ENCODE assay signal across 11 mouse cellular contexts in the genomic region with DNA sequence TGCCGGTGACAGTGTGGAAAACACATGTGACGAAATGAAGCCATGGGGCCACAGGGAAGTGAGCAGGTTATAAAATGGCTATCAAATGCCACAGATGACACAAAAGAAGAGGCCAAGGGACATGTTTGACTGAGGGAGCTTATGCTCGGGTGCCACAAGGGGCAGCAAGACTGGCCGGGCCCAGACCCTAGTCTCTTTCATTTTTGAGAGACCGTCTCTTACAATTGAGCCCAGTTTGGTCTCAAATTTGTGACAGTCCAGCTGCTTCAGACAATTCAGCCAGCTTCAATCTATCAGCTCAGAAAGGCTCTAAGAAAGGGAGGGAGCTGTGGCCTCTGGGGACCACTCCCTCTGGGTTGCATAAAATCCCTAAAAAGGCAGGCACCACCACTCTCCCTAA. TPM values are rescaled to one million over a fixed set of nuclear protein-coding genes. Genes with fewer than 3 reads are reported as not detected.
DNase-seq lines count a peak whose midpoint lies in the region; ATAC-seq and TF ChIP-seq lines count a peak whose summit lies in the region.
"Had no signal": no experiment of that assay in that cellular context is flagged by ENCODE, and none has a peak within 500 bp of the region (broad histone marks: within the 10 kb centered on the region; RNA-seq: fewer than 3 reads in every experiment).

No protein-coding gene starts in this region.

- WGBS in heart, embryonic 16.5 days: 79% methylated on average over 5 of the region's 5 CpGs
- WGBS in embryonic facial prominence, embryonic 10.5 days: 86% methylated on average over 5 of the region's 5 CpGs
- 39% methylated on average over 5 of the region's 5 CpGs for WGBS in forebrain, postnatal 0 days
- 75% methylated on average over 5 of the region's 5 CpGs for WGBS in liver, embryonic 15.5 days (ENCODE audit: insufficient replicate concordance)

- H3K4me2 ChIP-seq in heart, embryonic 16.5 days (ENCODE audit: low read depth, low read length): peak overlapping the region; percentile 40
- no peak overlapping the region for H3K4me2 ChIP-seq in forebrain, postnatal 0 days (ENCODE audit: low read depth)
- no peak overlapping the region for H3K4me2 ChIP-seq in liver, embryonic 15.5 days

- no peak for TF ChIP-seq CTCF in forebrain, postnatal 0 days (IDR thresholded peaks at IDR 0.05; ENCODE audit: low read depth)

- peak overlapping the region; percentile 59 for H3K9ac ChIP-seq in heart, embryonic 16.5 days (ENCODE audit: low read length)
- H3K9ac ChIP-seq in forebrain, postnatal 0 days: no peak overlapping the region
- H3K9ac ChIP-seq in liver, embryonic 15.5 days: no peak overlapping the region

- peaks cover 58% of the 10 kb centered on the region for H3K4me1 ChIP-seq in heart, embryonic 16.5 days (ENCODE audit: control insufficient read depth, insufficient read depth, low read length)
- peaks cover 82% of the 10 kb centered on the region for H3K4me1 ChIP-seq in embryonic facial prominence, embryonic 10.5 days
- H3K4me1 ChIP-seq in forebrain, postnatal 0 days (ENCODE audit: insufficient read depth): peaks cover 22% of the 10 kb centered on the region
- peaks cover 98% of the 10 kb centered on the region for H3K4me1 ChIP-seq in liver, embryonic 15.5 days (replicated peaks)

- ATAC-seq in heart, embryonic 16.5 days (replicated peaks; ENCODE audit: extremely low read depth, insufficient read depth, low FRiP score): no peak
- no peak for ATAC-seq in forebrain, postnatal 0 days
- ATAC-seq in liver, embryonic 15.5 days (ENCODE audit: insufficient read depth): no peak

- H3K27ac ChIP-seq in heart, embryonic 16.5 days (ENCODE audit: low read length): peak overlapping the region; percentile 95
- peak overlapping the region; percentile 14; the same call in 1 of the 2 replicates for H3K27ac ChIP-seq in embryonic facial prominence, embryonic 10.5 days (replicated peaks)
- peak overlapping the region; percentile 4; the same call in 1 of the 2 replicates for H3K27ac ChIP-seq in forebrain, postnatal 0 days (ENCODE audit: low read depth, low read length)
- peak overlapping the region; percentile 69 for H3K27ac ChIP-seq in liver, embryonic 15.5 days (replicated peaks)

- no peaks in the 10 kb centered on the region for H3K27me3 ChIP-seq in heart, embryonic 16.5 days (ENCODE audit: control insufficient read depth, insufficient read depth, low read length)
- H3K27me3 ChIP-seq in embryonic facial prominence, embryonic 10.5 days (replicated peaks; ENCODE audit: low read depth, poor library complexity, severe bottlenecking): no peaks in the 10 kb centered on the region
- no peaks in the 10 kb centered on the region for H3K27me3 ChIP-seq in forebrain, postnatal 0 days (ENCODE audit: insufficient read depth, low read length)
- no peaks in the 10 kb centered on the region for H3K27me3 ChIP-seq in liver, embryonic 15.5 days

- no peaks in the 10 kb centered on the region; the same call in 1 of the 2 replicates for H3K36me3 ChIP-seq in heart, embryonic 16.5 days (ENCODE audit: control insufficient read depth, insufficient read depth)
- peaks cover 55% of the 10 kb centered on the region for H3K36me3 ChIP-seq in embryonic facial prominence, embryonic 10.5 days (replicated peaks)
- H3K36me3 ChIP-seq in forebrain, postnatal 0 days (ENCODE audit: insufficient read depth): peaks cover 2% of the 10 kb centered on the region; the same call in 1 of the 2 replicates
- peaks cover 25% of the 10 kb centered on the region for H3K36me3 ChIP-seq in liver, embryonic 15.5 days (replicated peaks)

- no peaks in the 10 kb centered on the region for H3K9me3 ChIP-seq in heart, embryonic 16.5 days (replicated peaks; ENCODE audit: control insufficient read depth, low read length)
- no peaks in the 10 kb centered on the region for H3K9me3 ChIP-seq in embryonic facial prominence, embryonic 10.5 days
- no peaks in the 10 kb centered on the region for H3K9me3 ChIP-seq in forebrain, postnatal 0 days (ENCODE audit: low read length)
- no peaks in the 10 kb centered on the region for H3K9me3 ChIP-seq in liver, embryonic 15.5 days (replicated peaks)

- DNase-seq in heart, adult 9 months (ENCODE audit: low spot score in 2 of 2): no peak
- DNase-seq in embryonic facial prominence, embryonic 10.5 days (ENCODE audit: low spot score): no peak
- no peak for DNase-seq in forebrain, postnatal 0 days
- DNase-seq in yolk sac, embryonic 10.5 days (ENCODE audit: low spot score): no peak
- no peak for DNase-seq in adrenal gland, adult 18-20 months (ENCODE audit: low spot score in 2 of 2)
- no peak for DNase-seq in urinary bladder, postnatal 10 days (ENCODE audit: low spot score)
- DNase-seq: gastrocnemius, postnatal 14 days; layer of hippocampus, postnatal 36 days; thymus, adult 18-20 months had no signal

- no peak overlapping the region for H3K4me3 ChIP-seq in heart, embryonic 16.5 days (ENCODE audit: low read length)
- no peak overlapping the region for H3K4me3 ChIP-seq in embryonic facial prominence, embryonic 10.5 days
- no peak overlapping the region for H3K4me3 ChIP-seq in forebrain, postnatal 0 days (ENCODE audit: low read depth, low read length)
- H3K4me3 ChIP-seq in liver, embryonic 15.5 days (replicated peaks): no peak overlapping the region

RNA-seq across cellular contexts. Expression of a gene that starts 5.5 kb away (rescaled TPM):
- 58.7 and 61.4 TPM in 2 replicates for polyA plus RNA-seq in heart, embryonic 16.5 days (2015; fragmentation: Nextera tagmentation; extraction: Ambion mirVana)
- 43.8 and 47.6 TPM in 2 replicates for polyA plus RNA-seq in embryonic facial prominence, embryonic 10.5 days (2016; fragmentation: Nextera tagmentation; extraction: Ambion mirVana)
- total RNA-seq in forebrain, postnatal 0 days (2014; rRNA removed): 62.0 and 62.2 TPM in 2 replicates
- 76.5 and 90.8 TPM in 2 replicates for polyA plus RNA-seq in forebrain, postnatal 0 days (2015; fragmentation: Nextera tagmentation; extraction: Ambion mirVana)
- 16.5 and 17.3 TPM in 2 replicates for polyA plus RNA-seq in liver, embryonic 15.5 days (2015; fragmentation: Nextera tagmentation; extraction: Ambion mirVana)
- 100 to 1,000 TPM in 1 of 2 experiments, 10 to 100 TPM in 1; 97.2 to 127 TPM for total RNA-seq in adrenal gland, adult 18-20 months (2021)

RNA-seq across cellular contexts. Expression of a gene that starts 53.1 kb away (rescaled TPM):
- polyA plus RNA-seq in heart, embryonic 16.5 days (2015; fragmentation: Nextera tagmentation; extraction: Ambion mirVana): 11.2 and 11.7 TPM in 2 replicates
- polyA plus RNA-seq in embryonic facial prominence, embryonic 10.5 days (2016; fragmentation: Nextera tagmentation; extraction: Ambion mirVana): 8.5 and 10.7 TPM in 2 replicates
- 52.2 and 55.0 TPM in 2 replicates for total RNA-seq in forebrain, postnatal 0 days (2014; rRNA removed)
- 22.2 and 29.8 TPM in 2 replicates for polyA plus RNA-seq in forebrain, postnatal 0 days (2015; fragmentation: Nextera tagmentation; extraction: Ambion mirVana)
- polyA plus RNA-seq in liver, embryonic 15.5 days (2015; fragmentation: Nextera tagmentation; extraction: Ambion mirVana): 11.4 and 12.9 TPM in 2 replicates
- total RNA-seq in adrenal gland, adult 18-20 months (2021): 10 to 100 TPM; 20.1 to 28.4 TPM

Comparison
In these comparisons a context has a peak if more than half of its experiments do, and no peak if none do; other contexts are left out.
1. H3K27ac ChIP-seq: peak in every context shown above with its lines; median percentile 95 in heart, embryonic 16.5 days; 69 in liver, embryonic 15.5 days; 14 in embryonic facial prominence, embryonic 10.5 days; 4 in forebrain, postnatal 0 days.